Mouse (Mus musculus) forebrain, embryonic 13.5 days (tissue): ENCODE measurements around the gene Eras. TPM values are rescaled to one million over a fixed set of nuclear protein-coding genes. Genes with fewer than 3 reads are reported as not detected.

Source experiments
- ATAC-seq: fragments of 200-750 bp; cut with Nextera tagmentation; 2 replicates; pipeline ENCODE4 v1.8.0; 2017
- H3K27ac ChIP-seq: fragments of 300-500 bp; sonication (generic); 2 replicates; pipeline ENCODE4 v1.5.1; 2015; ENCODE audit warnings: inconsistent platforms, mild to moderate bottlenecking, moderate library complexity
- H3K27me3 ChIP-seq: fragments of 300-500 bp; sonication (generic); 2 replicates; pipeline ENCODE4 v1.6.1; 2015; ENCODE audit warnings: mild to moderate bottlenecking, inconsistent platforms
- H3K36me3 ChIP-seq: fragments of 300-500 bp; sonication (generic); 2 replicates; pipeline ENCODE4 v1.6.1; 2015; ENCODE audit warnings: mild to moderate bottlenecking, inconsistent platforms; ENCODE audit not compliant: poor library complexity, severe bottlenecking
- H3K4me1 ChIP-seq: fragments of 300-500 bp; sonication (generic); 2 replicates; pipeline ENCODE4 v1.6.1; 2015; ENCODE audit warnings: inconsistent platforms
- H3K4me2 ChIP-seq: fragments of 300-500 bp; sonication (generic); 2 replicates; pipeline ENCODE4 v1.6.1; 2015; ENCODE audit warnings: inconsistent platforms, mild to moderate bottlenecking, moderate library complexity
- H3K4me3 ChIP-seq: fragments of 300-500 bp; sonication (generic); 2 replicates; pipeline ENCODE4 v1.5.1; 2015; ENCODE audit warnings: mild to moderate bottlenecking, inconsistent platforms
- H3K9ac ChIP-seq: fragments of 300-500 bp; sonication (generic); 2 replicates; pipeline ENCODE4 v1.6.1; 2015; ENCODE audit warnings: mild to moderate bottlenecking, inconsistent platforms
- H3K9me3 ChIP-seq: fragments of 300-500 bp; sonication (generic); replicated peaks from 2 replicates; pipeline ENCODE4 v1.6.1; 2016; ENCODE audit warnings: inconsistent platforms
- WGBS: fragments of 180-500 bp; shearing (Covaris S2); methylation state at CpG from one replicate; pipeline ENCODE4 v1.1.7; 2015; 5-methylcytosine and 5-hydroxymethylcytosine counted together
- polyA plus RNA-seq: library from polyadenylated mRNA; unstranded; fragments of >200 nt; fragmentation: Nextera tagmentation; extraction: Ambion mirVana; gene quantifications from 2 replicates; pipeline ENCODE4 v1.2.1, GENCODE M21; 2015

Gene Eras
- not detected in 2 replicates for polyA plus RNA-seq

- Histone ChIP-seq H3K9me3 (no peaks in the 10 kb centered on the region; the same call in 1 of the 2 replicates), H3K36me3 (peaks cover 26% of the 10 kb centered on the region), H3K27ac (no peak within 1 kb of the TSS), H3K4me1 (no peaks in the 10 kb centered on the region), H3K27me3 (peaks cover 13% of the 10 kb centered on the region), H3K4me3 (no peak within 1 kb of the TSS), H3K4me2 (no peak within 1 kb of the TSS), H3K9ac (no peak within 1 kb of the TSS)
- ATAC-seq = no peak
- WGBS = 19% methylated on average over 19 of the region's 19 CpGs
Observed at GRCm38 (mm10) chrX:7928270-7928790, at the start of gene Eras. Eras (minus strand) TSS chrX:7928607.

- H3K4me3 ChIP-seq = no peak within 1 kb of the TSS
- ATAC-seq = no peak
- no peak within 1 kb of the TSS for H3K27ac ChIP-seq
- 95% methylated on average over 11 of the region's 11 CpGs for WGBS
- no peaks in the 10 kb centered on the region for H3K36me3 ChIP-seq
- H3K4me2 ChIP-seq = no peak within 1 kb of the TSS
- no peak within 1 kb of the TSS for H3K9ac ChIP-seq
- H3K4me1 ChIP-seq = no peaks in the 10 kb centered on the region
- H3K27me3 ChIP-seq = no peaks in the 10 kb centered on the region
- no peaks in the 10 kb centered on the region; the same call in 1 of the 2 replicates for H3K9me3 ChIP-seq
Observed at GRCm38 (mm10) chrX:7977892-7978291, 49.5 kb upstream of the Eras start, which contains the start of gene Gata1. Gata1 (minus strand) TSS chrX:7978071.

- H3K4me3 ChIP-seq = no peak overlapping the region
- H3K4me2 ChIP-seq = no peak overlapping the region
- H3K9me3 ChIP-seq = no peaks in the 10 kb centered on the region
- no peak for ATAC-seq
- no peaks in the 10 kb centered on the region for H3K36me3 ChIP-seq
- no peaks in the 10 kb centered on the region for H3K27me3 ChIP-seq
- H3K27ac ChIP-seq = no peak overlapping the region
- H3K9ac ChIP-seq = no peak overlapping the region
- 73% methylated on average over 3 of the region's 4 CpGs for WGBS
- H3K4me1 ChIP-seq = no peaks in the 10 kb centered on the region
Observed at GRCm38 (mm10) chrX:7971292-7971691, 42.9 kb upstream of the Eras start.

- Histone ChIP-seq H3K36me3 (no peaks in the 10 kb centered on the region), H3K27me3 (no peaks in the 10 kb centered on the region), H3K4me3 (no peak overlapping the region), H3K4me2 (no peak overlapping the region), H3K9ac (no peak overlapping the region), H3K9me3 (no peaks in the 10 kb centered on the region), H3K27ac (no peak overlapping the region), H3K4me1 (no peaks in the 10 kb centered on the region)
- no peak for ATAC-seq
- WGBS = 90% methylated on average over 3 of the region's 3 CpGs
Observed at GRCm38 (mm10) chrX:7968899-7969298, 40.5 kb upstream of the Eras start.

GRCm38 (mm10) chrX:7968226-7968625, 39.8 kb upstream of the Eras start:
- 87% methylated on average over 8 of the region's 8 CpGs for WGBS
- Histone ChIP-seq H3K9ac (no peak overlapping the region), H3K27ac (no peak overlapping the region), H3K36me3 (no peaks in the 10 kb centered on the region), H3K4me3 (no peak overlapping the region), H3K27me3 (no peaks in the 10 kb centered on the region), H3K9me3 (no peaks in the 10 kb centered on the region), H3K4me2 (no peak overlapping the region), H3K4me1 (no peaks in the 10 kb centered on the region)
- ATAC-seq = no peak

GRCm38 (mm10) chrX:7967596-7968201, 39.3 kb upstream of the Eras start:
- H3K4me3 ChIP-seq = no peak overlapping the region
- no peaks in the 10 kb centered on the region for H3K4me1 ChIP-seq
- ATAC-seq = no peak
- no peak overlapping the region for H3K4me2 ChIP-seq
- no peaks in the 10 kb centered on the region for H3K36me3 ChIP-seq
- H3K27me3 ChIP-seq = no peaks in the 10 kb centered on the region
- WGBS = 84% methylated on average over 7 of the region's 9 CpGs
- H3K9ac ChIP-seq = no peak overlapping the region
- no peak overlapping the region for H3K27ac ChIP-seq
- H3K9me3 ChIP-seq = no peaks in the 10 kb centered on the region

GRCm38 (mm10) chrX:7966161-7966560, 37.8 kb upstream of the Eras start:
- H3K9me3 ChIP-seq = no peaks in the 10 kb centered on the region

GRCm38 (mm10) chrX:7963829-7964626, 35.6 kb upstream of the Eras start:
- 78% methylated on average over 7 of the region's 7 CpGs for WGBS

More at GRCm38 (mm10) chrX:7966161-7966560, 37.8 kb upstream of the Eras start:
- no peaks in the 10 kb centered on the region for H3K27me3 ChIP-seq
- H3K36me3 ChIP-seq = no peaks in the 10 kb centered on the region
- no peak overlapping the region for H3K9ac ChIP-seq
- H3K4me2 ChIP-seq = no peak overlapping the region
- H3K27ac ChIP-seq = no peak overlapping the region
- H3K4me1 ChIP-seq = no peaks in the 10 kb centered on the region
- WGBS = 89% methylated on average over 4 of the region's 4 CpGs
- ATAC-seq = no peak
- H3K4me3 ChIP-seq = no peak overlapping the region

GRCm38 (mm10) chrX:7958868-7959267, 30.5 kb upstream of the Eras start:
- 95% methylated on average over 9 of the region's 9 CpGs for WGBS
- Histone ChIP-seq H3K4me3 (no peak overlapping the region), H3K27me3 (no peaks in the 10 kb centered on the region), H3K4me2 (no peak overlapping the region), H3K9ac (no peak overlapping the region), H3K27ac (no peak overlapping the region), H3K9me3 (no peaks in the 10 kb centered on the region), H3K36me3 (no peaks in the 10 kb centered on the region), H3K4me1 (no peaks in the 10 kb centered on the region)
- no peak for ATAC-seq

More at GRCm38 (mm10) chrX:7963829-7964626, 35.6 kb upstream of the Eras start:
- no peaks in the 10 kb centered on the region for H3K9me3 ChIP-seq
- no peak overlapping the region for H3K27ac ChIP-seq
- ATAC-seq = no peak
- no peaks in the 10 kb centered on the region for H3K27me3 ChIP-seq
- no peaks in the 10 kb centered on the region for H3K4me1 ChIP-seq
- no peak overlapping the region for H3K9ac ChIP-seq
- no peak overlapping the region for H3K4me3 ChIP-seq
- H3K4me2 ChIP-seq = no peak overlapping the region
- H3K36me3 ChIP-seq = no peaks in the 10 kb centered on the region

- Histone ChIP-seq H3K4me1 (0 out of 2 replicates have a peak, but pooled peaks cover 3% of the 10 kb centered on the region), H3K27me3 (no peaks in the 10 kb centered on the region), H3K27ac (no peak overlapping the region), H3K4me3 (no peak overlapping the region), H3K9ac (no peak overlapping the region), H3K4me2 (no peak overlapping the region), H3K36me3 (no peaks in the 10 kb centered on the region), H3K9me3 (no peaks in the 10 kb centered on the region)
- no peak for ATAC-seq
- 93% methylated on average over 7 of the region's 7 CpGs for WGBS
Observed at GRCm38 (mm10) chrX:7950091-7950490, 21.7 kb upstream of the Eras start.

GRCm38 (mm10) chrX:7947900-7948492, 19.6 kb upstream of the Eras start:
- Histone ChIP-seq H3K4me1 (0 out of 2 replicates have a peak, but pooled peaks cover 3% of the 10 kb centered on the region), H3K4me3 (peak overlapping the region; percentile 46), H3K27me3 (no peaks in the 10 kb centered on the region), H3K36me3 (0 out of 2 replicates have a peak, but pooled peaks cover 9% of the 10 kb centered on the region), H3K27ac (no peak overlapping the region), H3K4me2 (peak overlapping the region; percentile 63), H3K9ac (peak overlapping the region; percentile 50; the same call in 1 of the 2 replicates), H3K9me3 (no peaks in the 10 kb centered on the region)
- peak; percentile 99 for ATAC-seq
- 18% methylated on average over 38 of the region's 38 CpGs for WGBS
